Mouse (Mus musculus) cerebellum, adult 2 months (tissue): ENCODE measurements at regions not wholly inside any gene's neighbourhood (a gene's known extent, or its start where the extent isn't known, plus 50 kb on each side); places are given as distances from the start of the nearest gene placed in this dataset.

ENCODE experiments used
- CTCF ChIP-seq: fragments of 200-500 bp; IDR thresholded peaks from 2 replicates; pipeline ENCODE4 v1.5.1; 2011; ENCODE audit warnings: low read depth, mild to moderate bottlenecking, control low read depth, low read length, moderate library complexity, borderline replicate concordance; ENCODE audit not compliant: insufficient read depth
- POLR2A ChIP-seq: fragments of 200-500 bp; IDR thresholded peaks from 2 replicates; pipeline ENCODE4 v1.6.1; 2011; ENCODE audit warnings: low read length, control low read depth, borderline replicate concordance; ENCODE audit not compliant: insufficient read depth

GRCm38 (mm10) chr2:123688290-123689030 is 401.3 kb upstream of the Sema6d start:
- TF ChIP-seq CTCF, result no peak
- TF ChIP-seq POLR2A, result no peak
